Mouse (Mus musculus): ENCODE data around the gene Hcfc2.

Gene Hcfc2

DNA sequence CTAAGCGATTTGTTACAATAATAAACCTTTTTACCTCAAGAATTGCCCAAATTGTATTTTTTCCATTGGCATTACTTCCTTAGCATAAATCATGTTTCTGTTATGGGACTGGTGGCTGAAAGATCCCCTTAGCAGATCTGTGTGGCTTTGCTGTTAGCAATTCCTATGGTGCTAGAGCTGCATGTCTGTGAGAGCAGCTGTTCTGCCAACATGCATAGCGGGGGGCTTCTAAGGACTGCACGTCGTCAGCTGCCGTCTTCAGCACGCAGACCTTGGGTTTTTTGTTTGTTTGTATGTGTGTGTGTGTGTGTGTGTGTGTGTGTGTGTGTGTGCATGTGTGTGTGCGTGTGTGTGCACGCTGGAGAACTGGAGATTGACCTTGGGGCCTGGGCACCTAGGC lies 45.4 kb downstream of the Hcfc2 start:
- DNase-seq (ENCODE audit: low spot score in 2 of 2): no peak

DNA sequence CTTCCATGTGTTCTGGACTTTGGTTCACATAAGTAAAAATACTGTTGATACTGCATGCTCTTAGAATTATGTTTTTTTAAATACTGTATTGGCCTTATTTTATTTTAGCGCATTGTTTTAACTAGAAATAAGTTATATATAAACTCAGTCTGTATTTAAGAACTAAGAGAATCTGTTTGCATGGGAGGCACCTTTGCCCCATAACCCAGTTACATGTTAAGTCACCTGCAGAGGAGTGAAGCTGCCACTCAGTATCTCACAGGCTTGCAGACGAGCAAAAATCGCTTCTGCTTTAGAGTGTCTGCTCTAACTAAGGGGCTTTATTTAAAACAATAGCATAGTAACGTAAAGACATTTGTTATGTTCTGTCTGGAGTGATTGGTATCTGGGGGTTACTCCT lies 45.9 kb downstream of the Hcfc2 start:
- no peak for DNase-seq (ENCODE audit: low spot score in 2 of 2)

DNA sequence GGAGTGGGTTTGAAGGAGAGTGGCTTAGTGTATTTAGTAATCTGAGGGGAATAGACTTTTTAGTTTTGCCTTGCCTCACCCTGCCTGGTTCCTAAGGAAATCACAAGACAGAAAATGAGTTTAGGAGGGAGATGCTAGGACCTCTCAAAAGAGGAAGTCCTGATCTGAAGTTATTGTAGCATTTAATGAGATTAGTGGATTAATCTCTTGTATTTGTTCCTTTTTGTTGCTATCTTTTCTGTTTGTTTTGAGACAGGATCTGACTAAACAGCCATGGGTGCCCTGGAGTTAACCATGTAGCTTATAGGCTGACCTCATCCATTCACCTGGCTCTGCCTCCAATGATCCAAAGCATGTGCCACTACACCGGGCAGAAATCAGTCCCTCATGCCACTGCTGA lies 46.6 kb downstream of the Hcfc2 start:
- DNase-seq (ENCODE audit: low spot score in 2 of 2): no peak

DNA sequence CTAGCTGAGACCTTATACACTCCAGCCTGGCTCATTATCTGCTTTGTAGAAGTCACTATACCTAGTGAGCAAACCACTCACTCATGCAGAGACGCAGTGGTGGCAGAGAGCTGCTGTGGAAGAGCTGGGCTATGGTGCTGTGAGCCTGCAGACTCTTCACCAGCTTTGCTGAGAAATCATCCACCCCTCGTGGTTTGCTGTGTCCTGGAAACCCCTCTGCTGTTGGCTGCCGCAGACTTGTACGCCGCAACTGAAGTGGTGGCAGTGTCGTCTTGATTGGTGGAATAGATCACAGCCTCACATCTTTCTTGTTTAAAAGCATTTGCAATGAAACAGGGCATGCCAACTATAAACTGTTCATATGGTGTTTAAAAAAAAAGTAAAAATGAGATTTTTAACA lies 48.3 kb downstream of the Hcfc2 start:
- DNase-seq (ENCODE audit: low spot score in 2 of 2): no peak

DNA sequence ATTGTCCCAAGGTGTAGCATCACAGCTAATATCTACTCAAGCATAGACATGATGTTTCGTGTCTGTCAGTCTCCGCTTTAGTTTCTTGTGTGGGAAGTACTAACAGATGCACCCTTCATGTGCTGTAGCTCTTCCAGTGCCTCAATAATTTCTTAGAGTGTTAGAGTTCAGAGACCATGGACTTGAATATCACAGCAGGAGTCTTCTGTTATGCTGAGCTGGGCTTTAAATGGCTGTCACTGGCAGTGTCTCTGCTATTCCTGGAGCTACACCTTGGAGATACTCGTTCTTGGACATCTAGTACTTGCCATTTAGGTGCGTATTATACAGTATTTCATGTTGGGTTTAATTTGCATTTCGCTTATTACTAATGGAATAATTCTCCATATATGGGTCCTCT lies 49.3 kb downstream of the Hcfc2 start:
- DNase-seq (ENCODE audit: low spot score in 2 of 2): no peak

DNA sequence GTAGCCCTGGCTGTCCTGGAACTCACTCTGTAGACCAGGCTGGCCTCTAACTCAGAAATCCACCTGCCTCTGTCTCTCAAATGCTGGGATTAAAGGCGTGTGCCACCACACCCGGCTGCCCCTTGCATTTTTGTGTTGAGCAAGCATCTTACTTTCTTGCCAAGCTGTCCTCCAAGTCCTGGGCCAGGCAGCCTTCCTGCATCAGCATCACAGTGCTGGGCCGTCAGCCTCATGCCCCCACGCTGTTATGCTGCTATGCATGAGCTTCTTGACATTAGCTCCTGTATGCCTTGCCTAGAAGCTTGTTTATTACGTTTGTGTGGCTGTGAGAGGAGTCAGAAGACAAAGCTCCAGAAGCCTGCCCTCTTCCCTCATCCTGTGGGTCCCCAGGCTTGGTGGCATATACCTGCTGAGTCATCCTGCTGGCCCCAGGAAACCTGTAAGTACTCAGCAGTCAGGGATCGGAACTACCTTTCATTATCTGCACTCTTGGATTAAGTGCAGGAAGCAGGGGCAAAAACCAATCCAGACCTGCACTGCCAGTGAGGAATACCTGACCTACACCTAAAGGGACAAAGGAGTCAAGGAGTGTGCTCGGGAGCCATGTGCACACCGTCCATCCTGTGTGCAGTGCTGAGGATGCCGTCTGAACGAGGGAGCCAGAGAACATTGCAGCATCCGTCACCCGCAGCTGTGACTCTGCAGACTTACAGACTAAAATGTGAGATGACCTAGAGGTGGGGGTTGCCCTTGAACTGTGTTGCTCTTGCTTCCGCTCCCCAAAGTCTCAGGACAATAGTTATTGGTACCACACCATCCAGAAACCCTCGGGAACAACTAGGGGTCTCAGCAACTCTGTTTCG lies 51.3 kb downstream of the Hcfc2 start:
- no peak for DNase-seq (ENCODE audit: low spot score in 2 of 2)

DNA sequence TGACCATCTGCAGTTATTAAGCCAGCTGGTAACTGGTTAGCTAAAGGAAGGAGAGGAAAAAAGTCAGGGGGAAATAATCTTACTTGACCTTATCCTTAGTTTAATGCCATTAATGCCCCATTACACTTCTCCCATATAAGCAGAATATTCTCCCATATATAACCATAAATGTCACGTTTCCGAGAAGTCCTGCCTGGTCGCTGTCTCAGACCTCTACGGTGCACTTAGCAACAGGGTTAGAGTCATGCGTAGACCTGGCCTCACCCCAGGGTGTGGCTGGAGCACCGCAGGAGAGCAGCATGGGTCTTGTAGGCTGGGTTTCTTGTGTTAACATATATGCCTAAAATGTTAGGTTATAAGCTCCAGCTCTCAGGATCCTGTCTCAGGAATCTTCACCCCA lies 54.8 kb downstream of the Hcfc2 start:
- no peak for DNase-seq (ENCODE audit: low spot score in 2 of 2)

DNA sequence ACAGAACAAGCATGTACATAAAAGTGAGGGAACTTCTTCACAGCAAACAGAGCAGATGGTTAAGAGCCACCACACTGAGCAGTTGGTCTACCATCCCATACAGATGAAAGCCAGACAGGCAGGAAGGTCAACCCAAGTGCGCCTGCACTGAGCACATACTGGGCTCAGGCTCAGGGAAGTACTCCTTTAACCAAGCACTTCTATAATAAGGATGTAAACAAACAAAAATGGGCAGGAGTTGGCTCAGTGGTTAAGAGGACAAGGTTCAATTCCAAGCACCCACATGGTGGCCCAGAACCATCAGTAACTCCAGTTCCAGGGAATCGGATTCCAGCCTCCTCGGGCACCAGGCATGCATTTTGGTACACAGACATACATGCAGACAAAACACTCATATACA lies 57.0 kb downstream of the Hcfc2 start:
- DNase-seq (ENCODE audit: low spot score in 2 of 2): no peak

DNA sequence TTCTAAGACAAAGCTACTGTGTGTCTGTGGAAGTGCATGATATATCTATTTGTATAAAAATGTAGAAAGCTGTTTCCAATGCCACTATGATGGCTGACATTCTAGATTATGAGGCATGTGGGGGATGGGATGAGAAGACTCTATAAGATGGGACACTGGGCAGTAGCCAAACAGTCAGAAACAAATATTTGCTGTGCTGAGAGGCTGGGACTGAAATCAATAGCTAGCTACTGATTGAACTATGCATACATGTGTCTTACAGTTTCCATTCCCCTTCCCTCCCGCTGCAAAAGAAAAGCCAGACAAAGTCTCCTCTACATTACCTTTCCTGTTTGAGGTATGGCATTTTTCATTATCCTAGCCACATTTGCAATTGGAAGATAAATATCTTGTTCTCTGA lies 58.7 kb downstream of the Hcfc2 start:
- no peak for DNase-seq (ENCODE audit: low spot score in 2 of 2)

DNA sequence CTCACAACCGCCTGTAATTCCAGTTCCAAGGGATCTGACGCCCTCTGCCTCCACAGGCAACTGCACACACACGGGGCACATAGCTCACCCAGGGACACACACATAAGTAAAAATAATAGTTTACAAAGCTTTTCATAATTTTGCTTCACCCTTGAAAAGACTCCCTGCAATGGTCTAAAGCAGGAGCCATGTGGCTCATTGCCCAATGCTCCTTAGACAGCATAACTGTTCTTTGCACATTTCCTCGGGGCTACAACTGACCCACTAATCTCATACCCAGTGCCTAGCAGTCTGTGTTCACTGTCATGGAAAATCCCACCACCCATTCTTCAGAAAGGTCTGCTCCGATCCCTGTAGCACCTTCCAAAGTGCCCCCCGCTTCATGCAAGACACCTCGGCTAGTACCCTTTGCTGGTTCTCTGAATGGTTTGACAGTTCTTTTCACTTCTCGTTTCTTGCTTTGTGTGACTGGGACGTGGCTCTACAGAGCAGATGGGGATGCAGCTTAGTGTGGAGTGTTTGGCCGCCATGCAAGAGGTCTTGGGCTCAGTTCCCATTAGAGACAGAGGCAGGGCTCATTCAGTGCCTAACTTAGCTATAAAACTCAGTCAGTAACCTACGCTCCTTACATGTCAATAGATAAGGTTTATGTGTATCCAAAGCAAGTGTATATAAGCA lies 59.4 kb downstream of the Hcfc2 start:
- DNase-seq (ENCODE audit: low spot score in 2 of 2): no peak

DNA sequence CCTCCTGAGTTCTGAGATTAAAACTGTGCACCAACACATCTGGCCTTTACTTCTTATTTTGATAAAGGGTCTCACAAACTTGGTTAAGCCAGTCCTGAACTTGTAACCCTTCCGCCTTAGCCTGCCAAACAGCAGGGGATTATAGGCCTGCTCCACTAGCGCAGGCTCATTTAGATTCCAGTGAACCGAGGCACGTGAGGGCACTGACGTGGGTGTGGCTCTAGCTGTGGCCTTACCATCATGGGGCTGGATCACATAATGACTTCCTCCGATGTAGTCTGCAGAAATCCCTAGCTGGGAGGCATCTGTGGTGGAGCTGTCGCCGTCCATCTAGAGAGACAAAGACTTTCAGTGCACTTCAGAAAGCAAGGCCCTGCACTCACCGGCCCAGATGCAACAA lies 60.5 kb downstream of the Hcfc2 start:
- DNase-seq (ENCODE audit: low spot score in 2 of 2): no peak

DNA sequence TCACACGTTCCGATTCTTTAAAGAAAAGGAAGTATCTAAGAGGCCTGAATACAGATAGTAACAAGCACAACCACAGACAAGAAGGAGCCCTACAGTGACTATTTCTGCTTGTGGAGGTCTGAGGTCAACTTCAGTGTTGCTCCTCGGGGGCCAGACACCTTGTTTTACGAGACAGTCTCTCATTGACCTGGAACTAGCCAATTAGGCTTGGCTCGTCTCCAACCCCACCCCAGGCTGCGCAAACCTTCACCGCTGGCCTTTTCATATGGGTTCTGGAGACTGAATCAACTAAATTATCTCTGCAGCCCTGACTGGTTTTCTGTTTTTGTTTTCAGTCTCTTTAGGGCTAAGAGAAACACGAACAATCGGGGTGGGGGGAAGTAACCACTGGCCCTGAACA lies 61.4 kb downstream of the Hcfc2 start:
- no peak for DNase-seq (ENCODE audit: low spot score in 2 of 2)

DNA sequence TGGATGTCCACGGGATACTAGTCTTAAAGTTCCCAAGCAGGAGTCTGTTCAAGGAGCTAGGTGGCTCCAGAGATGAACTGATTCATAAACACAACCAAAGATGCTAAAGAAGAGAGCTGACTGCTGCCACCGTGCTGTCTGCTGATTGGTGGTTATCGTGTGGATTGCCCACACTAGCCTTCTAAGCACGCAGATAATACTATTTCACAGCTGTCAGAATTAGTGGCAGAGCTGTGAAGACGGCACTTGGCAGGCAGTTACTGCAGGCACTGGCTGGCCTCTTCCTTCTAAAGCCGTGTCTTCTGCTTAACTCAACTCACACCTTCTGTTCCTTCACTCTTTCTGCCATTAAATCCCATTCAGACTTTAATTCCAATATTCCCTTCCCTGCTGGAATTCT lies 62.4 kb downstream of the Hcfc2 start:
- no peak for DNase-seq (ENCODE audit: low spot score in 2 of 2)

DNA sequence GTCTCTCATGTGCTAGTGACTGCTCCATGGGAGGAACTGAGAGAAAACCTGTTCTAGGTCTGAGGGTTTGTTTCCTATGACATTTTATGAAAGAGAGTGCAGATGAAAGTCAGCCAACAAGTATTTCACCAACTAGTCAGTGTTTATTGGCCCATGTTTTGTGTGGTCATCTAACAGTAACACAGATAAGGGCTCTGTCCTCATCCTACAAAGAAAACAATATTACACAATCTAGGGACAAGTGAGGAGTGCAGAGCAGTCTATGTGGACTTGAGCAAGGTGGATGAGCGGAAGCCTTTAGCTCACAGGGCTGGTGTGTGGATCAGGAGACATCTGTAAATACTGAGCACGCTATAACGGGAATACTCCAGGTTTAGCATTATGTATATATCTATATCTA lies 62.9 kb downstream of the Hcfc2 start:
- DNase-seq (ENCODE audit: low spot score in 2 of 2): no peak

DNA sequence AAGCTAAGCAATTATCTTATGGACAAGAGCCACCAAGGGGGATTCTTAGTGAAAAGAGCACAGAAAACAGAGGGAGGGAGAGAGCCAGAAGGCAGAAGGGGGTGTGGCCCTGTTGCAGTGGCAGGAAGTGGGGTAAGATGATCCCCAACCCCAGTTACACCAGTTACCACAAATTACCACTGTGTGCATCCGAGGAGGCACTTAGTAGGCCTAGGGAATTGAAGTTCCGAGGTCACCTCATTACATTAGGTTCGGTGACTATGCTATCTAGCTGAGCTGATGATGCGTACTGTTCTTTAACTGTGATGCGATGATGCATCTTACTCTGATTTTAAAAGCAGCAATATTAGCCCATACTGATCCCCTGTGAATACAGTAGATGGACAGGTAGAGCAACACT lies 63.7 kb downstream of the Hcfc2 start:
- DNase-seq (ENCODE audit: low spot score in 2 of 2): no peak

DNA sequence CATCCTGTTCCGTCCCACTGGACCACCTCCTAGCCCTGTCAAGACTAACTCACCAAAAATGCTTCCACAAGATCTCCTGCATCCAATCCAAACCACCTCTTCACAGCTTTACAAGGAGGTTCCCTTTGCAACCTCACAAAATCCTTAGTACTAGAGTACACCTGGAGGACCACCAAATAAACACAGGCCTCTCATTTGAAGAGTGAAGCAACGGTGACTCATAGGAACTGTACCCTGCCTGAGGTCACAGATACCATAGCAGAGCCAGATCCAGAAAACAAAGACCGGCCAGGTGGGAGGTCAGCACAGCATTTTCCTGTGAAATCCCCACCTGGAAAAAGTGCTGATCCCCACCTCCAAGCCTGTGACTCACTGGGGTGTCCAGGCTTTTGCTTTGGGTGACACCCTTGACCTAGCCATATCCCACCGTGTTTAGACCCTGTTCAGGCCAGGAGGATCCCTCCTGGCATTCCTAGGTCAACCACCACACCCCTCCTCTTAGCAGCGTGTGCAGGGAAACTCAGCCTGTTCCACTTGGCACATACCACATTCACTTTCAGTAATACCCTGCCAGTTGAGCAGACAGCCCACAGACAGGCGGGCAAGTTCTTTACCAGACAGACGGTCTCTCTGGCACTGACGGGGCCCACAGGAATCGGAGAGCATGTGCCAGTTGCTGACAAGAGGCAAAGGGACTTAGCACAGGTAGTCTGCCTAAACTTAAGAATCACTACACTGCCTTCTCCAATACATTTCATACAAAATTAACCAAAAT lies 65.3 kb downstream of the Hcfc2 start:
- peak in 1 of 2 experiments; percentile 30 for DNase-seq (ENCODE audit: low spot score in 2 of 2)

DNA sequence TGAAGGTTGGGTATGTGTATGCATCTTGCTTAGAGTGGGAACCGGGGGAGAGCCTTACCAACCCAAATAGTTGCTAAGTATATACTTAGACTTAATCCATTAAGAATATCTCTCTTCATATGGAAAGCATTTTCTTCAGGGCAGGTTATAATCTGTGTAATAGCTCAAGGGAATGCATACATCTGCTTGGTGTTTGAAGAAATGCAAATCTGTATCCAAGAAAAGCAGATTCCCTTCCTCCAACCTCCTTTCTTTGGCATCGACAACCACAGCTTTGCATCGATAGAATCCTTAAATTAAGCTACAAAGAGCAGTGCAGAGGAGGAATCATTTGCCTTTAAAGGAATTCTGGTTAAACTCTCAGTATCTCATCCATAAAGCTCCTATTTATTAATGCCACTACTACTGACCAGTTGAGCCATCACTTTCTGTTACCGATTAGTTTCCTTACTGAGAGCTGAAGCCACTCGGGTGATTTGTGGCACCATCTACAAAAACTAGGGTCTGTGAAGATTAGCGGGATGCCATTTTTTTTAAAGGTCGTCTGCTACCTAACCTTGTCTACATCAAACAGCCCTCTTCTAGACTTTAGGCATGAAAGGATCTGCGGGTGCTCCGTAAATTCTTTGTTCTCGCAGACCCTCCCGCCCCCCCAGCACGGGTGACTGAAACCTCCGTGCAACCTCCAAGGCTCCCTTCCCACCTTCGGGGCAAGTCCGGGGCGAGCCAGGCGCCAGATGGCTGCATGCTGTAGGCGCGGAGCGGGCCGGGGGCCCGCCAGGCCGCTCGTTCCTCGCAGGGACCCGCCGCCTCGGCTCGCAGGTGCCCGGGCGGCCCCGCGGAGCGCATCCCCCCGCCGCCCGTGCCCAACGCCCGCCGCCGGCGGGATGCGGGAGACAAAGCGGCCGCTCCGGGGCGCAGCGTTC lies 67.1 kb downstream of the Hcfc2 start:
- DNase-seq (ENCODE audit: low spot score in 2 of 2): peak in 1 of 2 experiments; percentile 56

DNA sequence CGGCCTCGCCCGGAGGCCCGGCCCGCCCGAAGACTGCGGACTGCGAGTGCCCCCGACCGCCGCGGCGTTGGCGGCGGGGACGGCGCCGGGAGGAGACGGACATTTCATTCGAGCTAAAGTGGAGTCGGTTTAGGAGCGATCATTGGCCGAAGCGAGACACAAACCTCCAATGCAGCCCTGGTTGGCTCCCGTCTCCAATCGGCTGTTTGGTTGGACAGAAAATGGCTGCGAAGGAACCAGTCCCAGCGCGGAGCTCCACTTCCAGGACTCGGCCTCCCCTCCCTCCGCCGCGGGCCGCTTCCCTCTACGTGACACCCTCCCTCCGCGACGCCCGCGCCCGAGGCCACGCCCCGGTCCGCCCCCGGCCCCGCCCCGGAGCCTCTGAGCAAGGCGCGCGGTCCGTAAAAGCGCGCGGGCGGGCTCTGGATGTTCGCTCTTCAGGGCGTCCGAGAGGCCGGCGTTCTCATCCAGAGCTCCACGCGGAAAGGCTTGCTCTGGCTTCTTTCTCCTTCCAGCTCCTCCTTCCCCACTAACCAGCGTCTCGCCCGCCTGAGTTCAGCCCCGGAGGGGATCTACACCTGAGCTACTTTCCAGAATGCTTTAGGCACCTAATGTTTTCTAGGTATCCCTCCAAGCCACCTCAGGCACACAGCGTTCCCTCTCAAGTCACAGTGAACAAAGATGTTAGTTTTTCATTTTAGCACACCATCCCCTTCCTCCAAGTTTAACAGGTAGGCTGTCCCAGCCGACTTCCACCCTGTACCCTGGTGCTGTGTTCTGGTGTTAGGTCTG lies 68.1 kb downstream of the Hcfc2 start, which contains the start of gene Nfyb:
Gene Nfyb (minus strand): TSS at position 305 of the 792 bp plus-strand sequence.
- peak; percentile 94 to 98 for DNase-seq (ENCODE audit: low spot score in 2 of 2)

DNA sequence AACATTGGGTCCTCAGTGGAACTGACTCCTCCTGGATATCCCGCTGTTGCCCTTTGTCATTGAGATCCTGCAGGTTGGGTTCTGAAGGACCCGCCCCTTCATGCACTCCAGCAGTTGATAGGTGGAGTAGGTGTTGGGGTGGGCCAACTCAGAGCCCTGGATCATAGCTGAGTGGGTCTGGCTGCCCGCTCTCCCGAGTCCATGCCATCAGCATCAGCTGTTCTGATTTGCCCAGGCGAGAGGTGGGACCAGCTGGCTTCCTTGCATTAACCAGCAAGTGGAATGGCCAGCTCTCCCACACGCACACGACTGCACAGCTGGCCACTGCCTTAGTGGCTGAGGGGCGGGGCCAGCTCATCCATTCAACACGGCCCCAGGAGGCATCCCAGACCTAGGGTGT lies 72.9 kb downstream of the Hcfc2 start:
- no peak for DNase-seq (ENCODE audit: low spot score in 2 of 2)

DNA sequence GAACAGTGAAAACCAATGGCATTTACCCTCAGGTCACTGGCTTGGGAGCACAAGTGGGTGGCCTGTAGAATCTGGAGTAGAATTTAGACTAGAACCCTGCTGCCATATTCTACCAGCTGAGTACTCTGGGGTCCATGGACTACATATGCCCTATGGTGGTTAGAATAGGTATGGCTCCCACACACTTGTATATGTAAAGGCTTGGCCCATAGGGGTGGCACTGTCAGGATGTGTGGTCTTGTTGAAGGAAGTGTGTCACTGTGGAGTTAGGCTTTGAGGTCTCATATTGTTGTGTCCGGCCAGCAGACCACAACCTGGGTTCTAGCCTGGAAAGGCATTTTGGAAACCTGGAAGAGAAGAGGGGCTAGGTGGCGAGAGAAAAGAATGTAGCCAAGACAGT lies 74.8 kb downstream of the Hcfc2 start:
- DNase-seq (ENCODE audit: low spot score in 2 of 2): no peak

Data from cerebellum, postnatal 4 days (tissue).